Mouse (Mus musculus): ENCODE data around the gene Olfr750. TPM values are rescaled to one million over a fixed set of nuclear protein-coding genes. Genes with fewer than 3 reads are reported as not detected.
A peak's percentile ranks its signal among the peaks of the same experiment; 100 is the strongest.

Olfr750 gene
- total and polyA plus RNA-seq, 3 experiments, result not detected

DNA sequence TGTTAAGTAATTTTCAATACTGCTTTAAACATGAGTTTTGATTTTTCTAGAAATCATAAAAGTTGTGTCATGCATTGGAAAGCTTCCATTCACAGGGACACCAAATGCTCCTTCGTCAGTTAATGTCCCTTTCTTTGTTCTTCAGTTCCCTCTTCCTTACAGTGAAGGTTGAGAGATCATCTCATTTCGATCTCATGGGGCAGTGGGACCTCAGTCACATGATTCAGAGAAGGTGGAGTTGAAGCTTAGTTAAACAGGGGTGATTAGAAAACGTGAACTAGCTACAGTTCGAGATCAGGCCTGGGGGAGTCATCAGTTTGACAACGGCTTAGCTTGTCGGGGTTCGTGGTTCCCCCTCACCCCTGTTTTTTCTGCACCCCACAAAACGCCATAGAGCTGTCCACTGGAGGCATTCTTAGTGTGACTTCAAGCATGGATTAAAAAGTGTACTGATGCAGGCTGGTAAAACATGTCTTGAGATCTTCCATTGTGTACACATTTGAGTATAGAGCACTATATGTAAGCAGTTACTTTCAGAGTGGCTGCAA lies 17.9 kb upstream of the Olfr750 start:
- Histone ChIP-seq H3K27ac (ENCODE audit: control insufficient read depth, low read depth, low read length) (no peak overlapping the region), H3K4me1 (ENCODE audit: control insufficient read depth in 1 of 2, insufficient read depth in 2 of 2, low read length in 2 of 2) (peaks cover 0 to 3% of the 10 kb centered on the region in 2 experiments; a peak in 1 of 4 replicates), H3K9ac (ENCODE audit: control insufficient read depth, low read depth, low read length, poor library complexity, severe bottlenecking) (0 out of 2 replicates have a peak overlapping the region, but pooled peaks have one; percentile 21)

DNA sequence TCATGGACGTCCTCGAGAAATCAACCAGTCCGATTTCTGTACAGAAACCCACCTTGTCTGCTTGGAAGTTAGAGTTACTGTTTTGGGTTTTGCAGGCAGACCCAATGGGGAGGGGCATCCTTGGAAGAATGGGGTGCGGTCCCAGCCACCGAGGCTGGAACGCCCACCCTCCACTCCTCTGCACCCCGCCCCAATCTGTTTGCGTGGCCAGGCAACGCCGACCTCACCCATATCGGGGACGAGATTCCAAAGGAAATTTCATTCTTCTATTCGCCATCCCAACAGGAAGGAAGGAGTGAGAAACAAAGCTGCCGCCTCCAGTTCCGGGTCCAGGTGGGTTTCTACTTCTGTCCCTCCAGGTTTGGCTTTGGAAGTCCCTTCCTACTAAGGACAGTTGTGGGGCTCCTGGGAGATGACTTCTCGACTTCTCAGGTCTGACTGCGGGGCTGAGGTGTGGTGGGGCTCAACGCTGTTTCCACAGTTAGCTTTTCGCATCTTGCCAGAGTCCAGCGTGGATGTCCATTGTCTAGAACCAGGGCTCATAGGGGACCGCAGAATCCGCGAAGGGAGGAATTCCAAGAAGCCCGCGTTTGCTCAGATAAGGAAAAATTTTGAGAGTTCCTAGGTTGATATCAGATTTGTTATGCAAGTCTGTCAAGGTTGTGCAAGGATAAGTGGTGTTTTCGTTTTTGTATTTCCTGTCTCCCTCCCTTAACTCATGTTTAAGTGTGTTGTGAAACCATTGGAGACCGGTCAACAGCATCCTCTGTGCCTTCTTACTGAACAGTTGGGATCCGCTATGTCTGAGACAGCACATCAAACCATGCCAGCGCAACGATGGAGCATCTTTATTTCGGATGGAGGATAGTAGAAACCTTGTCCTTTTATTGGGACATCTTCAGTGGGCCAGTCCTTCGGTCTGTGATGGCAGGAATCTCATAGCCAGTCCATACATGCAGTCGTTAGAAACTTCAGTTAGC lies 17.0 kb upstream of the Olfr750 start, which contains the start of the genes Rnase4 and Ang:
Gene Rnase4 (plus strand): TSS at position 157 of the 980 bp plus-strand sequence.
Gene Ang (plus strand): TSS at position 230 of the 980 bp plus-strand sequence.
- H3K27me3 ChIP-seq (ENCODE audit: control insufficient read depth in 1 of 2, insufficient read depth in 2 of 2, low read length in 2 of 2), result no peaks in the 10 kb centered on the region
- TF ChIP-seq POLR2AphosphoS5 (IDR thresholded peaks at IDR 0.05; ENCODE audit: borderline replicate concordance, low read depth, low read length) (no peak), USF2 (IDR thresholded peaks at IDR 0.05; ENCODE audit: borderline replicate concordance in 1 of 2, insufficient read depth in 1 of 2, low read depth in 1 of 2, low read length in 2 of 2) (no peak), MXI1 (IDR thresholded peaks at IDR 0.05; ENCODE audit: low read depth, low read length) (no peak), JUND (IDR thresholded peaks at IDR 0.05; ENCODE audit: low read depth, low read length) (no peak), MAX (IDR thresholded peaks at IDR 0.05; ENCODE audit: low read length) (no peak), ZMIZ1 (IDR thresholded peaks at IDR 0.05; ENCODE audit: low read depth, low read length) (no peak), POLR2AphosphoS2 (IDR thresholded peaks at IDR 0.05; ENCODE audit: low read length) (no peak), BHLHE40 (IDR thresholded peaks at IDR 0.05; ENCODE audit: borderline replicate concordance, low read depth, low read length) (no peak)
- H3K9me3 ChIP-seq (replicated peaks; ENCODE audit: insufficient read depth, low read length), result no peaks in the 10 kb centered on the region
- peak; percentile 30 for DNase-seq (ENCODE audit: low read depth, low spot score)
- H3K4me1 ChIP-seq (ENCODE audit: control insufficient read depth in 1 of 2, insufficient read depth in 2 of 2, low read length in 2 of 2), result peaks cover 0 to 3% of the 10 kb centered on the region in 2 experiments; a peak in 1 of 4 replicates
- no peaks in the 10 kb centered on the region for H3K79me2 ChIP-seq (ENCODE audit: control insufficient read depth, insufficient read depth, low read length, poor library complexity)
- peak within 1 kb of the TSS; percentile 42 for H3K9ac ChIP-seq (ENCODE audit: control insufficient read depth, low read depth, low read length, poor library complexity, severe bottlenecking)
- 0 out of 2 replicates have a peak within 1 kb of the TSS, but pooled peaks have one; percentile 16 for H3K27ac ChIP-seq (ENCODE audit: control insufficient read depth, low read depth, low read length)
- peaks cover 0 to 2% of the 10 kb centered on the region in 2 experiments; a peak in 2 of 4 replicates for H3K36me3 ChIP-seq (ENCODE audit: control insufficient read depth in 1 of 2, insufficient read depth in 2 of 2, low read length in 2 of 2)
- peak within 1 kb of the TSS; percentile 71 to 74 for H3K4me3 ChIP-seq (ENCODE audit: control insufficient read depth in 1 of 2, insufficient read depth in 1 of 2, low read depth in 2 of 2, low read length in 2 of 2)

More for the DNA sequence above, 17.9 kb upstream of the Olfr750 start:
- no peaks in the 10 kb centered on the region for H3K27me3 ChIP-seq (ENCODE audit: control insufficient read depth in 1 of 2, insufficient read depth in 2 of 2, low read length in 2 of 2)
- H3K36me3 ChIP-seq (ENCODE audit: control insufficient read depth in 1 of 2, insufficient read depth in 2 of 2, low read length in 2 of 2), result peaks cover 0 to 2% of the 10 kb centered on the region in 2 experiments; a peak in 2 of 4 replicates
- no peak for TF ChIP-seq BHLHE40 (IDR thresholded peaks at IDR 0.05; ENCODE audit: borderline replicate concordance, low read depth, low read length)
- no peak for TF ChIP-seq GABPA (IDR thresholded peaks at IDR 0.05; ENCODE audit: low read depth, low read length)
- TF ChIP-seq TAL1 (IDR thresholded peaks at IDR 0.05; ENCODE audit: low read length), result no peak
- no peak for TF ChIP-seq EP300 (IDR thresholded peaks at IDR 0.05; ENCODE audit: low read depth in 1 of 2, low read length in 2 of 2)
- TF ChIP-seq CHD2 (IDR thresholded peaks at IDR 0.05; ENCODE audit: low read length), result no peak
- TF ChIP-seq RCOR1 (IDR thresholded peaks at IDR 0.05; ENCODE audit: low read depth, low read length), result no peak
- no peak for TF ChIP-seq TBP (IDR thresholded peaks at IDR 0.05; ENCODE audit: low read depth, low read length)
- TF ChIP-seq NELFE (IDR thresholded peaks at IDR 0.05; ENCODE audit: low read depth, low read length), result no peak
- no peak for TF ChIP-seq MAX (IDR thresholded peaks at IDR 0.05; ENCODE audit: low read length)
- TF ChIP-seq MYC (IDR thresholded peaks at IDR 0.05; ENCODE audit: low read depth, low read length), result no peak
- no peak for TF ChIP-seq MAZ (IDR thresholded peaks at IDR 0.05; ENCODE audit: low read depth, low read length)
- TF ChIP-seq MXI1 (IDR thresholded peaks at IDR 0.05; ENCODE audit: low read depth, low read length), result no peak
- TF ChIP-seq RAD21 (IDR thresholded peaks at IDR 0.05; ENCODE audit: low read depth, low read length), result no peak
- peak; percentile 60 for DNase-seq (ENCODE audit: low read depth, low spot score)
- no peaks in the 10 kb centered on the region for H3K79me2 ChIP-seq (ENCODE audit: control insufficient read depth, insufficient read depth, low read length, poor library complexity)
- H3K4me3 ChIP-seq (ENCODE audit: control insufficient read depth in 1 of 2, insufficient read depth in 1 of 2, low read depth in 2 of 2, low read length in 2 of 2), result peak overlapping the region; percentile 39 to 58
- H3K9me3 ChIP-seq (replicated peaks; ENCODE audit: insufficient read depth, low read length), result no peaks in the 10 kb centered on the region

All from MEL (cell line).